Mouse (Mus musculus) lung, postnatal 0 days (tissue): ENCODE results near the gene Nudt6.

Experiments used
- CTCF ChIP-seq: IDR thresholded peaks from 2 replicates; pipeline ENCODE4 v1.5.1; 2016; ENCODE audit warnings: antibody characterized with exemption, mild to moderate bottlenecking
- EP300 ChIP-seq: IDR thresholded peaks from 2 replicates; pipeline ENCODE4 v1.6.1; 2016; ENCODE audit warnings: antibody characterized with exemption, mild to moderate bottlenecking, control low read depth

GRCm38 (mm10) chr3:37401729-37402610 is 18.0 kb downstream of the Nudt6 start:
- TF ChIP-seq CTCF = no peak
- TF ChIP-seq EP300 = no peak
